Mouse (Mus musculus) forebrain, embryonic 15.5 days (tissue): Measurements from ENCODE around the gene Slc26a8. TPM values are rescaled to one million over a fixed set of nuclear protein-coding genes. Genes with fewer than 3 reads are reported as not detected.
A peak's percentile ranks its signal among the peaks of the same experiment; 100 is the strongest.

Experiments
- ATAC-seq: fragments of 200-750 bp; cut with Nextera tagmentation; replicated peaks from 2 replicates; pipeline ENCODE4 v1.8.0; 2017; ENCODE audit warnings: mild to moderate bottlenecking, moderate TSS enrichment, moderate library complexity
- H3K27ac ChIP-seq: fragments of 300-500 bp; sonication (generic); replicated peaks from 2 replicates; pipeline ENCODE4 v1.5.1; 2015; ENCODE audit warnings: mild to moderate bottlenecking, inconsistent platforms
- H3K27me3 ChIP-seq: fragments of 300-500 bp; sonication (generic); 2 replicates; pipeline ENCODE4 v1.6.1; 2015; ENCODE audit warnings: inconsistent platforms
- H3K36me3 ChIP-seq: fragments of 300-500 bp; sonication (generic); 2 replicates; pipeline ENCODE4 v1.6.1; 2015; ENCODE audit warnings: mild to moderate bottlenecking, inconsistent platforms
- H3K4me1 ChIP-seq: fragments of 300-500 bp; sonication (generic); 2 replicates; pipeline ENCODE4 v1.6.1; 2015; ENCODE audit warnings: inconsistent platforms
- H3K4me2 ChIP-seq: fragments of 300-500 bp; sonication (generic); replicated peaks from 2 replicates; pipeline ENCODE4 v1.6.1; 2015; ENCODE audit warnings: mild to moderate bottlenecking, inconsistent platforms
- H3K4me3 ChIP-seq: fragments of 300-500 bp; sonication (generic); 2 replicates; pipeline ENCODE4 v1.5.1; 2015; ENCODE audit warnings: mild to moderate bottlenecking, inconsistent platforms
- H3K9ac ChIP-seq: fragments of 300-500 bp; sonication (generic); replicated peaks from 2 replicates; pipeline ENCODE4 v1.6.1; 2015; ENCODE audit warnings: mild to moderate bottlenecking, inconsistent platforms
- H3K9me3 ChIP-seq: fragments of 300-500 bp; sonication (generic); 2 replicates; pipeline ENCODE4 v1.6.1; 2016; ENCODE audit warnings: inconsistent platforms
- WGBS: fragments of 180-500 bp; shearing (Covaris S2); methylation state at CpG from one replicate; pipeline ENCODE4 v1.1.7; 2015; ENCODE audit warnings: mixed read lengths; 5-methylcytosine and 5-hydroxymethylcytosine counted together
- polyA plus RNA-seq: library from polyadenylated mRNA; unstranded; fragments of >200 nt; fragmentation: Nextera tagmentation; extraction: Ambion mirVana; gene quantifications from 2 replicates; pipeline ENCODE4 v1.2.1, GENCODE M21; 2015

Slc26a8 gene
- polyA plus RNA-seq, 1 experiment from 2014 or later = 1.7 TPM

DNA sequence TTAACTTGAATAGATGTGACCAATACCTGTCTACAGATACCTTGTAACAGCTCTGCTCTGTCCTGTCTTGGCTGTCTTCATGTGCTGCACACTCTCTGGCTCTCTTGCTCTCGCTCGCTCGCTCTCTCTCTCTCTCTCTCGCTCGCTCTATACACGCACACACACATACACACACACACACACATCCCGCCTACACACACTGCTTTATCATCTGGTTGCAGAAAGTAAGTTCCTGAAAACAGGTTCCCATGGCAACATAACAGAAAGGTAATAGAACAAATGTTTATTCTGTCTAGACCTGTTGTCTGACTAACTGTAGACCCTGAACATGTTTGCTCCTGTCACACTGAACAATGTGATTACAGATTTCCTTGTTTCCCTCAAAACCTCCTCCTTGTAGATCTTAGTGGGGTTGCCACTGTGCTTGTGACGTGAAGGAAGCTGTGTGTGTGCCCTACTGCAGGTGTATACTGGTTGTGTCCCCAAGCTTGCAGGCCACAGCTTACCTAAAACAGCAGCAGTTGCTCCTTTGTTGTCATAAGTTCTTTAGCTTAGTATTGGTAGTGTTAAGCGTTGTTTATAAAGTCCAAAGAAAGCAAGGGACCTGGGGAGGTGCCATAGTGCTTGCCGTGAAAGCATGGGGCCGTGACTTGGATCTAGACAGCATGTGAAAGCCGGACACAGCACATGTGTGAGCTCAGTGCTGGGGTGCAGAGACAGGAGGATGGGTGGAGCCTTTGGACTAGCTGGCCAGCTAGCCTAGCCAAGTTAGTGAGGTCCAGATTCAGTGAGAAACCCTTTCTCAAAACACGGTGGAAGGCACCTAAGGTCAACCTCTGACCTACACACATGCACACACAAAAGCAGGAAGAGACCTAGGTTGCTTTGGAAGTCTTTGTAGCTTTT lies 7.5 kb upstream of the Slc26a8 start:
- H3K27me3 ChIP-seq = no peaks in the 10 kb centered on the region
- peak; percentile 48; the same call in 1 of the 2 replicates for ATAC-seq
- peaks cover 45% of the 10 kb centered on the region for H3K4me1 ChIP-seq
- no peaks in the 10 kb centered on the region for H3K36me3 ChIP-seq
- H3K9ac ChIP-seq = no peak overlapping the region
- H3K4me3 ChIP-seq = no peak overlapping the region
- H3K9me3 ChIP-seq = no peaks in the 10 kb centered on the region
- H3K27ac ChIP-seq = 0 out of 2 replicates have a peak overlapping the region, but pooled peaks have one; percentile 2
- WGBS = 65% methylated on average over 13 of the region's 13 CpGs
- no peak overlapping the region for H3K4me2 ChIP-seq

DNA sequence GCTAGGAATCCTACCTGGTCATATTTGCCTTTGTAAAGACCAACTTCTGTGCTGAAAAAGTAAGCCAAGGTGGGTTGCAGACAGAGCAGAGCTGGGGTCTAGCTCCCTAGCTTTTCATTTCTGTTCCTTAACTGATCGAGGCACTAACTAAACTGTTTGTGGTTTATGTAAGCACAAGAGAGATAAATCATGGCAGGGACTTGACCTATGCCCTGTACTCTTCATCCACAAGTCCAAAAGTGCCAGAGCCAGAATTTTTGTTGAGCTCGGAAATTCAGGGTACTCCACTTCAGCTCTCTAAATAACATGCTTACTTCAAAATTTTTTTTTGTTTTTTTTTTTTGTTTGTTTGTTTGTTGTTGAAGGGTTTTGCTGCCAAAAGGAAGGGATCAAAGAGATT lies 6.6 kb upstream of the Slc26a8 start:
- Histone ChIP-seq H3K4me2 (no peak overlapping the region), H3K4me1 (peaks cover 46% of the 10 kb centered on the region), H3K9ac (no peak overlapping the region)

DNA sequence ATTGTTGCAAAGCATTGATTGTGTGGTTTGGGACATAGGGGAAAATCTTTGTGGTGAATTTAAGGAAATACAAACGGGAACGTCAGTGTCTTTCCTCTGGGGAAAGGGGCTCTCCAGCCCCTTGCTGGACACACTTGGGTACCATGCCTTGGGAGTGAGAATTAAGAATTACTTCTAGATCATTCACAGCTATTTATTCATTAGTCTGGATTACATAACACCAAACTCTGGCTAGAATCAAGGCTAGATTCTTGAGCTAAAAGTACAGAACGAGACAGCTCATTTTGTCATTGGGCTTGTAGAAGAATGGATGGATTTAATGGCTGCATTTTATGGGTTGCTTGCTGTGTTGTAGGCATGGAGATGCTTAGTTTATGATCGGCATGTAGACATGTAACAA lies 4.8 kb upstream of the Slc26a8 start:
- H3K4me1 ChIP-seq = peaks cover 53% of the 10 kb centered on the region
- H3K9me3 ChIP-seq = no peaks in the 10 kb centered on the region
- H3K4me2 ChIP-seq = no peak overlapping the region
- 73% methylated on average over 4 of the region's 4 CpGs for WGBS
- no peak overlapping the region for H3K4me3 ChIP-seq
- no peak overlapping the region for H3K9ac ChIP-seq
- H3K36me3 ChIP-seq = no peaks in the 10 kb centered on the region
- H3K27me3 ChIP-seq = no peaks in the 10 kb centered on the region
- H3K27ac ChIP-seq = no peak overlapping the region
- ATAC-seq = no peak

More for the DNA sequence above, 6.6 kb upstream of the Slc26a8 start:
- 69% methylated on average over 2 of the region's 2 CpGs for WGBS
- no peaks in the 10 kb centered on the region for H3K9me3 ChIP-seq
- H3K36me3 ChIP-seq = no peaks in the 10 kb centered on the region
- H3K27me3 ChIP-seq = no peaks in the 10 kb centered on the region
- H3K27ac ChIP-seq = no peak overlapping the region
- ATAC-seq = no peak
- no peak overlapping the region for H3K4me3 ChIP-seq

DNA sequence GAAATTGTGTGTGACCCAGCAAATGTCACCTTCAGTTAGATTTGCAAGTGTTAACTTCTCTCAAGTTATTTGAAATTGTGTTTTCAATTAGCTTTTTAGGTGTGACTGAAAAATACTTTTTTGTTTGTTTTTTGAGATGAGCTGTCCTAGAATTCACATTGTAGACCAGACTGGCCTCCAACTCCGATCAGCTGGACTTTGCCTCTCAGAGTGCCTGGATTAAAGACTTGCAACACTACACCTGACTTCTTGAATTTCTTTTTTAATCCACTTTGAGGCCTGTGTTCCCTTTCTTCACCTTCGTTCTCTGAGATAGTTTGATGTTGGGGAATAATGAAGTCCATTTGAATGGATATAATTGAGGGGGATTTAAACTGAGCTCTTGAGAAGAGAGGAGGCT lies 4.0 kb upstream of the Slc26a8 start:
- peak overlapping the region; percentile 93; the same call in 1 of the 2 replicates for H3K9ac ChIP-seq
- H3K4me1 ChIP-seq = peaks cover 61% of the 10 kb centered on the region
- H3K9me3 ChIP-seq = no peaks in the 10 kb centered on the region
- no peak overlapping the region for H3K27ac ChIP-seq
- no peaks in the 10 kb centered on the region for H3K36me3 ChIP-seq
- H3K27me3 ChIP-seq = 0 out of 2 replicates have a peak, but pooled peaks cover under 1% of the 10 kb centered on the region
- H3K4me2 ChIP-seq = no peak overlapping the region
- no peak for ATAC-seq
- no peak overlapping the region for H3K4me3 ChIP-seq
- 37% methylated on average over 2 of the region's 2 CpGs for WGBS

DNA sequence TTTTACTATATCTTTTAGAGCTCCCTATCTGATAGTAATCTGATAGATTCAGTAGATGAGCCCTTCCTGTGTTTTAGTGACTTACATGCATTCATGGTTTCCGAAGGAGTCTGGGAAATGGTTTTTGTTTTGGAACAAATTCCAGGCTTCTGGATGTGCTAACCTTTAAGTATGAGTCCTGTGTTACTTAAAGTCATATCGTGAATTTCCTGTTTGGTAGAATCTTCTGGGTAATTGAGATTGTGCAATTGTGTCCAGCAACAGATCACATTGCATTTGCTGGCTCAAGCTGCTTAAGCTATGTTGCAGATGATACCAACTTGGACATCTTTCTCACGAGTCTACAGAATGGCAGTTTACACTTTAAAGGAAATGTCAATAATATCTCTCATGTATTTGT lies 3.1 kb upstream of the Slc26a8 start:
- no peak for ATAC-seq
- WGBS = 36% methylated on average over 3 of the region's 3 CpGs
- Histone ChIP-seq H3K4me1 (peaks cover 55% of the 10 kb centered on the region), H3K9ac (peak overlapping the region; percentile 93), H3K27ac (no peak overlapping the region), H3K9me3 (no peaks in the 10 kb centered on the region), H3K4me2 (peak overlapping the region; percentile 54), H3K4me3 (peak overlapping the region; percentile 95), H3K36me3 (no peaks in the 10 kb centered on the region), H3K27me3 (0 out of 2 replicates have a peak, but pooled peaks cover 3% of the 10 kb centered on the region)

DNA sequence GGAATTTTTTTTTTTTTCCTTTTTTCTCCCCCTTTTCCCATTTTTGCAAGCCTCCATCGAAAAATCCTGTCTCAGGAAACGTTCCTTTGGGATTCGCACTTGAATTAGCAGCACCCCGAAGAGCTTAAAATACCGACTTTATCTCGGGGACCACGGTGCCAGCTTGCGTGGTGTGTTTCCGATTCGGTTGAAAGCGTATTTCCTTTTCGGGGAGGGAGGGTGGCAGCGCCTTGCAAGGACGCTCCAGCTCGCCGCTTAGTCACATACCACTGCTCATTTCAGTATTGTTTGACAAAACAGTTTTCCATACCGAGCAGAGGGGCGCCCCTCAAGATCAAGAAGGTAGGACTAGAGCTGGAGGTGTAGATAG lies 2.3 kb upstream of the Slc26a8 start:
- H3K4me2 ChIP-seq = peak overlapping the region; percentile 54
- peak overlapping the region; percentile 95 for H3K4me3 ChIP-seq
- ATAC-seq = no peak
- peaks cover 47% of the 10 kb centered on the region for H3K4me1 ChIP-seq
- H3K27ac ChIP-seq = peak overlapping the region; percentile 94
- H3K9ac ChIP-seq = peak overlapping the region; percentile 93
- 0% methylated on average over 18 of the region's 18 CpGs for WGBS
- 0 out of 2 replicates have a peak, but pooled peaks cover 3% of the 10 kb centered on the region for H3K27me3 ChIP-seq
- H3K36me3 ChIP-seq = no peaks in the 10 kb centered on the region
- no peaks in the 10 kb centered on the region for H3K9me3 ChIP-seq

DNA sequence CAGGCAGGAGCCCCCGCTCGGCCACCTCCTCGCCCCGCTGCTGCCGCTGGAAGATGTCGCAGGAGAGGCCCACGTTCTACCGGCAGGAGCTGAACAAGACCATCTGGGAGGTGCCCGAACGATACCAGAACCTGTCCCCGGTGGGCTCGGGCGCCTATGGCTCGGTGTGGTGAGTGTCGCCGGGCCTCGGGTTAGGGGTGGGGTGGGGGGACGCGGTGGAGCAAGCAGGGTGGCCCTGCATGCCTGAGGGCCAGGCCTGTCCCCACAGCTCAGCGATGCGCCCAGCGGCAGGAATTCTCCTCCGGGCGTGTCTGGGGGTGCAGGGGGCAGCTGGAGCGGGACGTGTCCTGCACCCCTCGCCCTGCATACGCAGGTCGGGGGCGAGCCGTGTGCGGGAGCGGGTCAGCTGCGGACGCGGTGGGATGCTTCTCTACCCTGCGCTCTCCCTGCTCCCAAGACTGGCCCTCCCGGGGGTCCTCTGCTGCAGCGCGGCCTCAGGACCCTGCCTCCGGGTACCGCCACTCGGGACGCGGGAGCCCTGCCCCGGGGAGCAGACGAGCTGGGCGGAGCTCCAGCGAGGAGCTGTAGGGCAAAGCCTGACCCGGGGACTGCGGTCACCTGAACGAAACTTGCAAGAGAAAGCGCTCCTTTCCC lies 1.8 kb upstream of the Slc26a8 start:
- ATAC-seq = peak; percentile 63
- Histone ChIP-seq H3K27ac (peak overlapping the region; percentile 94), H3K4me2 (peak overlapping the region; percentile 54), H3K4me3 (peak overlapping the region; percentile 95), H3K9me3 (no peaks in the 10 kb centered on the region), H3K27me3 (0 out of 2 replicates have a peak, but pooled peaks cover 3% of the 10 kb centered on the region), H3K36me3 (no peaks in the 10 kb centered on the region), H3K4me1 (peaks cover 42% of the 10 kb centered on the region), H3K9ac (peak overlapping the region; percentile 93)
- WGBS = under 1% methylated on average over 53 of the region's 53 CpGs

DNA sequence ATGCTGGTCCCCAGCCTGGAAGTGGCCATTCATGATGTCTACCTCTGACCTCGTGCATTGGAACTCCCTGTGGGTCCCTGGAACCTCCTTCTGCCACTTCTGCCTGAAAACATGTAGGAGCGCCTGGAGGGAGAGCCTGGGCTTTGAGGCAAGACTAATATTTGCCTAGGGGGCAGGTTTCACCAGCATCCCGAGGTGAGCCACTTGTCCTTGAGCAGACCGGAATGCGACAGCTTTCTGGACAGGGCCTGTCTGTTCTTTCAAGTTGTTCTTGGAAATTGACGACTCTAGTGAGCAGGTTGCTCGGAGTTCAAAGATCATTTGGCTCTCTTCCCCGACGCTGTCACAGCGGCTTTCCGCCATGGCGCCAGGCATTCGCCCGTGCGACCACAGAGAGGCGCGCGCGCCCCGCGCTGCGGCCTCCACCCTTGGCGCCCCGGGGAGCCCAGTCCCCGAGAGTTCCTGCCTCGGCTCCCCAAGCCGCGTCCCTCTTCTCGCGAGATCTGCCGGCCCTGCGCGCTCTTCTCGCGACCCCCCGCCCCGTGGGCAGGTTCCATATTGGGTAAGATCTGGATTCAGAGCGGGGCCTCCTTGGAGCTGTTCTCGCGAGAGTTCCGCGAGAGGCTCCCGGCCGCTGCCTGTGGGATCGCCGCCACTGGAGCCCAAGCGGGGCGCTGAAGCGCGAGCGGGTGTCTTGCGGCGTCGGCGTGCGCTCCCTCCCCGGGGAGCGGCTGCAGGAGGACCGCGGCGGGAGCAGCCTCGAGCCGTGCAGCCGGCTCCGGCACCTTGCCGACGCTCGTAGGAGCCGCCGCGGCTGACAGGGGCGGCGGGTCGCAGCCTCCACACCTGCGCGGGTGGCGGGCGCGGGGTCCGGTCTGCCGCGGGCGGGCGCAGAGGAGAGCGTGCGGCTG lies 998 bp upstream of the Slc26a8 start, which contains the start of gene Mapk14:
TSS of gene Mapk14 (plus strand) at position 554 of the 911 bp plus-strand sequence.
- WGBS = under 1% methylated on average over 86 of the region's 86 CpGs
- Histone ChIP-seq H3K9ac (peak within 1 kb of the TSS; percentile 93), H3K4me2 (peak within 1 kb of the TSS; percentile 54), H3K27me3 (0 out of 2 replicates have a peak, but pooled peaks cover 3% of the 10 kb centered on the region), H3K4me3 (peak within 1 kb of the TSS; percentile 95), H3K4me1 (peaks cover 37% of the 10 kb centered on the region), H3K36me3 (no peaks in the 10 kb centered on the region), H3K27ac (peak within 1 kb of the TSS; percentile 94), H3K9me3 (no peaks in the 10 kb centered on the region)
- peak; percentile 97 for ATAC-seq

DNA sequence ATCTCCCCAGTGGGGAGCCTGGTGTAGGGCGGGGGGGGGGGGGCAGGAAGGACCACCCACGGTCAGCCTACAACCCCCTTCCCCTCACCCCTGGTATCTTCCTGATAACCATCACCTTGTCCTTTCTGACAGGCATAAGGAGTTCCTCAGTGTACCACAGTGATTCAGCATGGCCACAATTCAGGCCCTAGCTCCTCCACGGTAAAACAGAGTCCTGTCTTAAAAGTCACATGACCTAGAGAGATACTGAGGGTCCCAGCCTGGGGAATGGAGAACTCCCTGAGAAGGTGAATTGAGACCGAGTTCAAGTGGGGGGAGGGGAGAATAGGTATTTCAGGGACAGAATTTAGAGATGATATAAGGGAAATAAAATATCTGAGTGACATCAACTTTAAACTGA lies 2.7 kb downstream of the Slc26a8 start:
- no peak for ATAC-seq
- Histone ChIP-seq H3K4me1 (peaks cover 16% of the 10 kb centered on the region), H3K27ac (no peak overlapping the region), H3K9me3 (no peaks in the 10 kb centered on the region), H3K36me3 (no peaks in the 10 kb centered on the region), H3K4me3 (no peak overlapping the region), H3K9ac (no peak overlapping the region), H3K27me3 (0 out of 2 replicates have a peak, but pooled peaks cover 3% of the 10 kb centered on the region), H3K4me2 (no peak overlapping the region)
- WGBS = 54% methylated on average over 4 of the region's 4 CpGs

DNA sequence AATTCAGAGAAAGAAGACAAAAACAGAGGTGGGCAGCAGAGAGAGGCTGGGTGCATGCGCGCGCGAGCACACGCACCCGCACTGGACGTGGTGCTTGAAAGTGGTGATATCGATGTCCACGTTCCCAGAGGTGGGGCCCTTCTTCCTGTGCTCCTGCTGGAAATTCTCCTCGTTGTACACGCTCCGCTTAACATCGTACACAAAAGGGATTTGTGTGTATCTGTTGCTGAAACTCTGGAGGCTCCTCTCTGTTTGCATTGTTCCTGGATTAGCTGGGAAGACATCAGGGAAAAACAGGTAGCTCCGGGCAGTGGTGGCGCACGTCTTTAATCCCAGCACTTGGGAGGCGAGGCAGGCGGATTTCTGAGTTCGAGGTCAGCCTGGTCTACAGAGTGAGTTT lies 5.4 kb downstream of the Slc26a8 start:
- ATAC-seq = no peak
- Histone ChIP-seq H3K4me2 (no peak overlapping the region), H3K27me3 (0 out of 2 replicates have a peak, but pooled peaks cover 3% of the 10 kb centered on the region), H3K4me1 (peaks cover 7% of the 10 kb centered on the region), H3K4me3 (no peak overlapping the region), H3K9ac (no peak overlapping the region), H3K36me3 (no peaks in the 10 kb centered on the region), H3K9me3 (no peaks in the 10 kb centered on the region), H3K27ac (no peak overlapping the region)
- 38% methylated on average over 19 of the region's 19 CpGs for WGBS

DNA sequence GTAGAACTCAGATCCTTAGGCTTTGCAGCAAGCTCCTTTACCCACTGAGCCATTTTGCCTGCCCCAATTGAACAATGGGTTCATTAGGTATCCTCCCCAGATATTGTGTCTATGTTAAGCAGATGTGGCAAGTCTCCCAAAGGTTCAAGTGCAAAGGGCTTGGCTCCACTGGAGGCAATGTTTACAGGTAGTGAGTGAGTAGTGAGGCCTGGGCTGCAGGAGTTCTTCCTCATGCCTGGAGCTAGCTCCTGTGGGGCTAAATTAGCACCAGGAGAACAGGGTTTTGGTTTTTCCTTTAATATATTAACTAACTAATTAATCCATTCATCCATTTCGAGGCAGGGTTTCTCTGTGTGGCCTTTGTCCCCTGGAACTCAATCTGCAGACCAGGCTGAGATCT lies 6.4 kb downstream of the Slc26a8 start:
- no peak for ATAC-seq
- WGBS = 21% methylated on average over 1 of the region's 1 CpGs
- no peaks in the 10 kb centered on the region for H3K27me3 ChIP-seq
- no peaks in the 10 kb centered on the region for H3K4me1 ChIP-seq
- no peak overlapping the region for H3K4me3 ChIP-seq
- H3K9me3 ChIP-seq = no peaks in the 10 kb centered on the region
- no peak overlapping the region for H3K27ac ChIP-seq
- H3K4me2 ChIP-seq = no peak overlapping the region
- H3K9ac ChIP-seq = no peak overlapping the region
- no peaks in the 10 kb centered on the region for H3K36me3 ChIP-seq
